Mouse (Mus musculus) testis, adult 2 months (tissue): ENCODE data around the gene Clta.

Experiments
- CTCF ChIP-seq: fragments of 200-500 bp; IDR thresholded peaks from 2 replicates; pipeline ENCODE4 v1.5.1; 2012; ENCODE audit warnings: low read depth, mild to moderate bottlenecking, inconsistent platforms, low read length, moderate library complexity; ENCODE audit not compliant: control insufficient read depth, insufficient read depth, insufficient replicate concordance
- POLR2A ChIP-seq: fragments of 200-500 bp; IDR thresholded peaks from 2 replicates; pipeline ENCODE4 v1.6.1; 2012; ENCODE audit warnings: low read depth, mild to moderate bottlenecking, inconsistent platforms, low read length, moderate library complexity; ENCODE audit not compliant: control insufficient read depth

DNA sequence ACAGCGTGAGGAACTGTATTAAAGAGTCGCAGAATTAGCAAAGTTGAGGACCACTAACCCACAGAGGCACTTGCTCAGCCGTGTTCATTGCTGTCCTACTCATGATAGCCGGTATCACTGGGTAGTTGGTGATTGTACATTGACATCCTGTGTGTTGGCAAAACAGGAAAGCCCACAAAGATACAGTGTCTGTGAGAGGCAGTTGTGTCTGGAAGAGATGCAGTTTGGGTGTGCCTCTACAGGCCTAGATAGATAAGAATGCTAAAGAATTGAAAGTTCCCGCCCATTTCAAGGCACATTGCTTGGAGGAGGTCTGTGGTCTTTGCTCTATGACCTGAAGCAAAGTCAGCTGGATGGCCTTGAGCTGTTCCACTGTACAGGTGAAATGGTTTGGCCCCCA is at the start of gene Clta:
- no peak for TF ChIP-seq CTCF
- TF ChIP-seq POLR2A: no peak
